Mouse (Mus musculus) NIH3T3 (cell line): Measurements from ENCODE around the gene Slc1a1.

ENCODE experiments used
- DNase-seq: peaks from one replicate; pipeline ENCODE4 v3.0.0-alpha.2; 2012; ENCODE audit warnings: low read depth

Gene Slc1a1

DNA sequence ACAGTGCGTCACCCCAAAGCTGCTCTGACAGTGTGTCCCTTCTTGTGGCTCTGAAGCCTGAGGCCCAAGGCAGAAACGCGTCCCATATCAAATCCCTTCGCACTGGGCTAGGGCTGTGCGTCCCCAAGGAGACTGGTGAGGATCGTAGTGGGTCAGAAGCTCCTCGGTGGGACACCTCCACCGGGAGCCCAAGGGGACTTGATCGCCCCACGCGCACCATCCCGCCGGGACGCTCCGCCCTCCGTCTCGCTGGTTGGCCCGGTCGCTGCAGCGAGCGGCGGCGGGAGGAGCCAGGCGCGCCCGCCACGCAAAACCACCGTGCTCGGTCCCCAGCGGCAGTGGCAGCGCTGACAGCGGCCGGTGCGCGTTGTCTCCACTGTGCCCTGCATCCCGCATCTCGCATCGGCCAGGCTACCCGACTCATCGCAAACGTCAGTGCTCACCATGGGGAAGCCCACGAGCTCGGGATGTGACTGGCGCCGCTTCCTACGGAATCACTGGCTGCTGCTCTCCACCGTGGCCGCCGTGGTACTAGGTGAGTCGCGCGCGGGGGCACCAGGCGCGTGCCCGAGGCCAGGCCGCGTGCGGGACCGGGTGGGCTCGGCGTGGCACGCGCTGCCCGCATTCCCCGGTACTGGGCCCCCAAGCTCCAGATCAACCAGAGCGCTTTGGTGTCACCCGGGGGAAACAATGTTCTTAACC lies at the start of gene Slc1a1:
TSS of gene Slc1a1 (plus strand) at position 252 of the 702 bp plus-strand sequence.
- no peak for DNase-seq

- DNase-seq, result no peak
Observed at GRCm38 (mm10) chr19:28790196-28790595, 44.7 kb upstream of the Slc1a1 start.

DNA sequence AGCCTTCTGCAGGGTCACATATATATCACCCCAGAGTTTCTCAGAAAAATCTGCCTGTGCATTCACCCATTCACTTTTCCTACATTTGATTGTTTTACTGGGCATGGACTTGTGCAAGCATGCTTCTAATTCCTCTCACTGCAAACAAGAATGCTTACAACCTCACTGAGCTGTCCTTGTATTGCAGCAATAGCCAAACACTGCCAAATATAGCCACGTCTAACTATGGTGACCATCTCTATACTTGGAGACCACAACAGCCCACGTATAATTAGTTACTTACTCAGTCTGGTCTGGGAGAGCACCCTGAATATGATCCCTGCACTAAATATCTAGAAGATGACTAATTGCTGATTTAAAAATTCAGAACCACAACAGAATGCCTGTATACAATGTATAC lies 41.5 kb upstream of the Slc1a1 start:
- DNase-seq, result peak; percentile 55

GRCm38 (mm10) chr19:28796146-28796848 lies 38.6 kb upstream of the Slc1a1 start:
- DNase-seq, result no peak

DNA sequence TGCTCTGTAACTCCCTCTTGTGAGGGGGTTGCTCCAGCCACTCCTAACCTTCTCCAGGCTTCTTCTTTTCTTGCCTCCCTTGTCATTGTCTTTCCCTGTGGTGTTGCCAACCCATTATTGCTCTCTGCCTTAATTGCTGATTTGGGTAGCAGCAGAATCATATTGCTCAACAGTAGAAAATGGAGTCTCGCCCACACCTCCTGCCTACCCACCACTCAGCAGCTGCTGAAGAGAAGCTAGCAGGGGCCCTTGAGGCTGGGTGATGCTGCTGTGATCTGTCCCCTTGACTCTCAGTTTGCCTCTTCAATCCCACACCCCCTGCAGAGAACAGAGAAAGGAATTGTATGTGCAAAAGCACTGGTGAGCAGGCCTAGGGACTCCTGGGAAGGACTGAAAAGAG lies 37.9 kb upstream of the Slc1a1 start:
- no peak for DNase-seq

DNA sequence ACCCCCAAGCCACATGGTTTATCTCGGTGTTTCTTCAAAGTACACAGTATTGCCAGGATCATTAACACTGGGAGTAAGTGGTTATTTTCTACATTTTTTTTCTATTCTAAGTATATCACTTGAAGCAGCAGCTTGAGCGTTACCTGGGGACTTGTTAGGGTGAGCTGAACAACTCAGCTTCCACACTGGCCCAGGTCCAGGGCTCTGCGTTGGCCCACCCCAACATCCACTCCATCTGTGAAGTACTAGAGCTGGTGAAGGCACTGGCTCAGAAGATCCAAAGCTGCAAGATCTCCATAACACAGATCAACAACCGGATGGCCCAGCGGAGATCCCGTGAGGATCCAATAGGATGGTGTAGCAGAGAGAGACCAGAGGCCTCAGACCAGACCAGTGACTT lies 37.2 kb upstream of the Slc1a1 start:
- DNase-seq, result no peak

DNA sequence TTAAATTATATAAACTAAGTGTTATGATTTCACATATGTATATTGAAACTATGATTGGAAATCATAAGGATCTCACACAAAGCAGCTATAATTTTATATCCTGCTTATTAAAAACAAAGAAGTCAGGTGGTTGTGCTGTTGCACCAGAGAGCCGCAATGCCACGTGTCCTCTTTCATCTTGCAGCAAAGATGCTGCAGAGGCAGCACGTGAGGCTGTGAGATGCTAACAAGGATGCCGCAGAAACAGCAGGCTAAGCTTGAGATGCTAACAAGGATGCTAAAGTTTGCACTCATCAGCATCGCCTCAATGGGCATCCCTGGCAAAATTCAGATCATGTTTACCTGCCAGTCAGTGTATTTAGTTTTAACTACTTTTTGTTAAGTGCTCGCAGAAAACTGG lies 34.4 kb upstream of the Slc1a1 start:
- no peak for DNase-seq

DNA sequence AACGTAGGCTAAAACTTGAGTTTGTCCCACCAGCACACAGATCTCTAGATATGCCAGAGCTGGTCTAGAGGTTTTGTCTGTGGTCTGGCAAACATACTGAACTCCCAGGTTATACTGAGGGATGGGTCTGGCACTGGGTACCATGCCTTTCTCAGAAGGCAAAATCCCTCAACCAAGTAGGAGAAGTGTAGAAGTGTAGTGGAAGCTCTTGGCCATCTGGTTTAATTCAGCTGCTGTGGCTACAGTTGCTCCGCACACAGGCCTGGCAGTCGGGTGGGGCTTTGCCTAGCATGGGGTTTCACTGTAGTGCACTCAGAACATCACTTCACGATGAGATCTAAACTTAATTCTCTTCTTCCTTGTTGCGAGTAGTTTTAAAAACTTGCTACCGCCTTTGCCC lies 28.6 kb upstream of the Slc1a1 start:
- no peak for DNase-seq

DNA sequence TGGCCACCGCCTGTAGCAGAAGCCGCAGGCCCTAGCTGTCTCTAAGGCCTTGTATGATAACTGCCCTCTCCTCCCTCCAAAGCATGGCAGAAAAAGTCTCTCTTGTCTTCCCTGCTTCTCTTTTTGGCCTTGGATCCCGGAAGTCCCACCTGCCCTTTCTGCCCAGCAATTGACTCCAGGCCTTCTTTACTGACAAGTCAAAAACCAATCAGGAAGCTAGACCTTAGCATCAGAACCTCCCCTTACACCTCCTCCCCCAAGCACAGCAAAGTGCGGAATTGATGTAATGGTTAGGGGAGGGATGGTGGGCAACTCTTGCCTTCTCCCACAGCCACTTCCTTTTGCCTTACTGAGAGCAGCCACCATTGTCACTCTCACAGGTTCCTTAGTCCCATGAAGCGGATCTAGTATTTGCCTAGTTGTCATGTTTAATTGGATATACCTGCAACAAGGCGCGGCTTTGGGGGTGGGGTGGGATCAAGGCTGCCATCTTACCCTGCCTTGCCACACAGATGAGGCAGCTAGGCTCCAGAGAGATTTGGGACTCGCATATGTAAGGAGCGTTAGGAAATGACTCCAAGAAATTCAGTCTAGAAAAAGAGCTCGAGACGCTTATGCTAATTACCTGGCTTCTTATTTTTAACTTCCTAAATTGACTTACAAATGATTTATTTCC lies 27.9 kb upstream of the Slc1a1 start:
- no peak for DNase-seq

GRCm38 (mm10) chr19:28807497-28807871 lies 27.4 kb upstream of the Slc1a1 start:
- no peak for DNase-seq

GRCm38 (mm10) chr19:28818286-28818685 lies 16.6 kb upstream of the Slc1a1 start:
- peak; percentile 78 for DNase-seq

DNA sequence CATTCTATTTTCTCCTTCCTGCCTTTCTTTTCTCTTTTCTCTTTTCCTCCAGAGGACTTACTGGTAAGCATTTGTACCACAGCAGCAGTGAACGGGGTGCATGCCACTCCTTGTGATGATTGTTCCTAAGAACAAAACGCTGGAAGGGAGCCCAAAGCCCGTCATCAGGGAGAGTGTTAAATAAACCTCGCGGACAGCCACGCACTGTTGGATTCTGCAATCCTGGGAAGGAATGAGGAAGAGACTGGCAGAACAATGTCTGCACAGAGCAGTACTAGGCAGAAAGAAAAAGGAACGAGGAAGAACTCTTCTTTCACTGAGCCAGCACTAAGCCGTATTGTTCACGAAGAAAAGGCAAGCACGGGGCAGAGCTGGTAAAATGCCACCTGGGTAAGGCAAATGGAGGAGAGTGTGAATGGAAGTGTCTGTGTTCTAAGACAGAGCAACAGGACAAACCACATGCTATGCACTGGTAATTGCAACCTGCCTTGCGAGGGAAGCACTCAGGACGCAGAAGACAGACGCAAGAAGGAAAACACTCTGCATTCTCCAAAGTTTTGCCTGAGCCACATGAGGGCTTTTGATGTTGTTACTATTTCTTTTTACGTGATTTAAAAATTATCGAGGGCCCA lies 7.0 kb upstream of the Slc1a1 start:
- peak; percentile 65 for DNase-seq

GRCm38 (mm10) chr19:28831324-28831723 lies 3.5 kb upstream of the Slc1a1 start:
- no peak for DNase-seq

DNA sequence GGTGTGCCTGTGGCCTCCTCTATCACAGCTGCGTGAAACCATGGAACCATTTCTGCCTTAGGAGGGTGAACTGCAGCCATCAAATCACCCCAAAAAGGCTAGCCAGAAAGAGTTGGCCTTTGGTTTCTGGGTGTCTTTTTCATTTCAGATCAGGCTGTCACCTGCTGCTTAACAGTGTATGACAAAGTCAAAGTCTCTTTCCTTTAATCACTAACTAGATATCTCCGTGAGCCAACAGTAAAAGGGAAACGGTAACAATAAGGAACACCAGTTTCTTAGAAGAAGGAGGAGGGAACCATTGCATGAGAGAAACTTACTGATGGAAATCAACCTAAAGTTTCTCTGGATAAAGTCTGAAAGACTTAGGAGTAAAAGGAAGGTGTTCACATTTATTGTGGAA lies 2.2 kb upstream of the Slc1a1 start:
- DNase-seq, result no peak

GRCm38 (mm10) chr19:28834388-28834787 lies 461 bp upstream of the Slc1a1 start:
- DNase-seq, result no peak

DNA sequence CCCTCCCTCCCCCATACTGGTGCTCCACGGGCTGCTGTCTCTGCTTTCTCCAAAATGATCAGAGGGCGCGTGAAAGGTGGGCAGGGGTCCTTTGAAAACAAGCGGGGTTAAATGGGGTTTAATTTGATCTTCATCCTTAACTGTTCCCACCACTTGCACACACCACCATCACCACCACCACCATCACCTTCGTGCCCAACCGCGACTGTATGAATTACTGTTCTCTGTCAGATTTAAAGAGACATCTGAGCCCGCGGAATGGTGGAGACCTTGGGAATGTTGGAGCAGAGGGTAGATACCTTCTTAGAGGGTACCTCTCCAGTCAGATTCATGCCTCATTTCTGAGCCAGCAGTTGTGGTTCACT lies 633 bp downstream of the Slc1a1 start:
- DNase-seq, result no peak

DNA sequence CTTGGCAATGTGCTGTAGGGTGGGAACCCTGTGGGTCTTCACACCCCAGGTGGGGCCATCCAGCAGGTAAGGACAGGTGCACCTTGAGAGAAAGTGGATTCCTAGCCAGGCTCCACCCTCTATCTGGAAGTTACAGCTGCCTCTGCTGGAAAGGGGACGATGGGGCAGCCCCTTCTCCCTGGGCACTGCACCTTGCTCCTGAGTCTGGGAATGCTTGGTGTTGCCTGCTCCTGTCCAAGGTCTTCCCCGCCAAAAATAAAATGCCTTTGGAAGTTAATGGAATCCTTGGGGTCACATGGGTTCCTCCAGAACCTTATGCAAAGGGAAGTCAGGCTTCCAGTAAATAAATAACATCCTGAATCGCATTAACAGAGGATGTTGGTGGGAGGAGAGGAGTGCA lies 1.3 kb downstream of the Slc1a1 start:
- no peak for DNase-seq

DNA sequence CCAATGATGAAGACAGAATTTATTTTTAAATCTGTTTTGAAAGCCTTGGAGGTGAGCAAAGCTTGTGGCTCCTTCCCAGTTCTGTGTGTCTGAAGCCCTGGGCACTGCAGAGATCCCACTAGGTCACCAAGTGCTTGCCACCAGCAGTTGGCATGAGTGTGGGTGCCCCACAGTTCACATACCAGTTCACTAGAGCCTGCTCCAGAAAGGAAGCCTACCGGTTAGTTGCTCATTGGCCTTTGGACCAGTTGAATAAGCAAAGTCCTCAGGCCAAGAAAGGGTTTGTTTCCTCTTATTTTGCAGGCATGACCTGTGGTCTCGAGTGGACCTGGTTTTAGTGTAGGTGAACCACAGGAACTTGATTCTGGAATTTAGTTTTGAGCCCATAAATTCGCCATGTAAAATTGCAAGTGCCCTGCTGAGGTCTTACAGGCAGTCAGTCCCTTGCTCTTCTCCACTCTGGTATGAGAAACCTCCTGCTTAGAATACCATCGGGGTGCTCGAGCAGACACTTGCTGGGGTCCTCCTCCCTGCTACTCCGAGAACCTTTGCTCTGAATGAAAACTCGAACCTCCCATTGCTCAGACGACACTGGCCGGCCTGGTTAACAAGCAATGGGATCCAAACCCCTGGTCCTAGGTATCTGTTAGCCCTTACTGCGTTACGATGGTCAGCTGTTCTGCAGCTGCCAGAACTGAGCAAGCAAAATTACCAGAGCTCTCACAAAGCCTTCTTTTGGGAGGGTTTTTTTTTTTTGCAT lies 2.0 kb downstream of the Slc1a1 start:
- DNase-seq, result no peak

DNA sequence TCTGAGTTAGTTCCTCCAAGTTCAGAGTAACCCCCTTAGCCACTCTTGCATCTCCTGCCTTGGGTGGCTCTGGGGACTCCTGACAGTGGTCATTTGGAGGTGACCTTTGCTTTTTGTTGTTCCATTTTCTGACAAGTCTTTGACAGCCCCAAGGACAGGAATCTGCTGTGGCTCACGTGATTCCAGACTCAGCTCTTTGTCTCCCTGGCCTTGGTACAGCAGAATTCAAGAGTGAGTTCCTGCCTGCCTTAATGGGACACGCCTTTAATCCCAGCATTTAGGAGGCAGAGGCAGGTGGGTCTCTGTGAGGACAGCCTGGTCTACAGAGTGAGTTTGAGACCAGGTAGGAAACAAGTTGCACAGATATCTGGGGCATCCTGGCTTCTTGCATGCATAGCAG lies 3.9 kb downstream of the Slc1a1 start:
- DNase-seq, result no peak

- peak; percentile 31 for DNase-seq
Observed at GRCm38 (mm10) chr19:28844946-28845710, 10.3 kb downstream of the Slc1a1 start.

DNA sequence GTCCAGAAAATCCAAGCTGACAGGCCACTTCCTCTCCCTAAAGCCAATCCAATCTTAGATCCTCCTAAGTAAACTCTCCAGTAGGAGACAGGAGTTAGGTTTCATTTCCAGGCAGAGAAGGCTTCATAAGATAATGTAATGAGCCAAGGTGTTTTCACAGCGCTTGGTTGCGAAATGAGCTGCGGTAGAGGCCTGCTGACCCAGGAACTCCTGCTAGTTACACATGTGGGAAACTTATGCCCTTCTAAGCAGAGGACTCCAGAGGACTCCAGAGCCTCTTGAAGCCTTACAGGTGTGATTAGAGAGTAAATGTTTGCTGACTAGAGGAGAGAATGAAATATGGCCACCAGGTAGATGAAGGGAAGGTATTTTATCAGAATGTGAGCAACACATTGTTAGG lies 15.7 kb downstream of the Slc1a1 start:
- no peak for DNase-seq
